Mouse (Mus musculus): ENCODE results near the gene Emd. TPM values are rescaled to one million over a fixed set of nuclear protein-coding genes. Genes with fewer than 3 reads are reported as not detected.

Emd gene
- total RNA-seq, 4 experiments from 2014 or later = 33.5 to 39.5 (median 38.8) TPM

GRCm38 (mm10) chrX:74273422-74274322, 19.2 kb downstream of the Emd start:
- DNase-seq (ENCODE audit: low spot score in 2 of 2) = no peak

GRCm38 (mm10) chrX:74277916-74278315, 23.4 kb downstream of the Emd start:
- no peak for DNase-seq (ENCODE audit: low spot score in 2 of 2)

GRCm38 (mm10) chrX:74281041-74281731, 26.7 kb downstream of the Emd start:
- no peak for DNase-seq (ENCODE audit: low spot score in 2 of 2)

- peak in 1 of 2 experiments; percentile 75 for DNase-seq (ENCODE audit: low spot score in 2 of 2)
Observed at GRCm38 (mm10) chrX:74281732-74282394, 27.4 kb downstream of the Emd start, which contains the start of the genes Taz and Dnase1l1. Gene Taz (plus strand): TSS chrX:74281912. Gene Dnase1l1 (minus strand): TSS chrX:74282337.

GRCm38 (mm10) chrX:74282395-74283091, 28.1 kb downstream of the Emd start:
- peak; percentile 72 to 83 for DNase-seq (ENCODE audit: low spot score in 2 of 2)

- DNase-seq (ENCODE audit: low spot score in 2 of 2) = no peak
Observed at GRCm38 (mm10) chrX:74283092-74283437, 28.6 kb downstream of the Emd start.

- no peak for DNase-seq (ENCODE audit: low spot score in 2 of 2)
Observed at GRCm38 (mm10) chrX:74293431-74293830, 38.9 kb downstream of the Emd start.

- DNase-seq (ENCODE audit: low spot score in 2 of 2) = peak; percentile 88 to 94
Observed at GRCm38 (mm10) chrX:74296538-74297448, 42.3 kb downstream of the Emd start, which contains the start of gene Atp6ap1. Gene Atp6ap1 (plus strand): TSS chrX:74297097.

GRCm38 (mm10) chrX:74298348-74298747, 43.9 kb downstream of the Emd start:
- no peak for DNase-seq (ENCODE audit: low spot score in 2 of 2)

- no peak for DNase-seq (ENCODE audit: low spot score in 2 of 2)
Observed at GRCm38 (mm10) chrX:74299721-74300120, 45.2 kb downstream of the Emd start.

- DNase-seq (ENCODE audit: low spot score in 2 of 2) = peak in 1 of 2 experiments; percentile 33
Observed at GRCm38 (mm10) chrX:74304867-74305700, 50.6 kb downstream of the Emd start, which contains the start of gene Gdi1. Gene Gdi1 (plus strand): TSS chrX:74304998.

Small RNA genes within 50 kb of the gene (microRNA-seq; reads per million reads assigned to microRNA genes)
- 0 reads per million in 2 experiments for gene Mir7091

Other genes starting within 250 kb of the Emd start
- 10 to 100 TPM; 54.0 to 61.3 (median 54.2) TPM for gene Irak1, start 230.8 kb upstream of the Emd start, total RNA-seq (2022)
- 1 to 10 TPM in 1 of 4 experiments, under 1 TPM in 1, not detected in 2; 0.59 to 2.5 TPM for gene Opn1mw, start 127.2 kb upstream of the Emd start, total RNA-seq (2022)
- gene Mecp2, start 119.3 kb upstream of the Emd start, total RNA-seq (2022) = 10 to 100 TPM; 87.7 to 95.0 (median 90.3) TPM
- gene Tex28, start 86.8 kb upstream of the Emd start, total RNA-seq (2022) = not detected
- not detected for gene Tktl1, start 77.4 kb upstream of the Emd start, total RNA-seq (2022)
- 10 to 100 TPM; 48.4 to 70.4 (median 61.4) TPM for gene Flna, start 4.9 kb upstream of the Emd start, total RNA-seq (2022)
- 100 to 1,000 TPM; 134 to 270 (median 185) TPM for gene Rpl10, start 16.1 kb downstream of the Emd start, total RNA-seq (2022)
- gene Taz, start 27.2 kb downstream of the Emd start, total RNA-seq (2022) = 10 to 100 TPM; 60.9 to 67.1 (median 63.8) TPM
- gene Dnase1l1, start 27.6 kb downstream of the Emd start, total RNA-seq (2022) = 1 to 10 TPM; 1.8 to 5.0 (median 3.1) TPM
- 100 to 1,000 TPM; 362 to 373 (median 369) TPM for gene Atp6ap1, start 42.4 kb downstream of the Emd start, total RNA-seq (2022)
- gene Gdi1, start 50.3 kb downstream of the Emd start, total RNA-seq (2022) = 100 to 1,000 TPM; 615 to 673 (median 650) TPM
- gene Fam50a, start 58.3 kb downstream of the Emd start, total RNA-seq (2022) = 10 to 100 TPM; 31.3 to 37.6 (median 33.6) TPM
- 10 to 100 TPM; 21.6 to 29.4 (median 25.8) TPM for gene Plxna3, start 74.4 kb downstream of the Emd start, total RNA-seq (2022)
- 10 to 100 TPM; 22.3 to 28.7 (median 25.7) TPM for gene Lage3, start 98.9 kb downstream of the Emd start, total RNA-seq (2022)
- gene Ubl4a, start 118.5 kb downstream of the Emd start, total RNA-seq (2022) = 10 to 100 TPM; 62.8 to 70.3 (median 68.1) TPM
- gene Slc10a3, start 118.7 kb downstream of the Emd start, total RNA-seq (2022) = 1 to 10 TPM; 2.8 to 4.5 (median 3.7) TPM
- gene Fam3a, start 138.6 kb downstream of the Emd start, total RNA-seq (2022) = 10 to 100 TPM; 16.8 to 29.9 (median 20.9) TPM
- gene Ikbkg, start 138.6 kb downstream of the Emd start, total RNA-seq (2022) = 10 to 100 TPM; 47.2 to 59.1 (median 51.5) TPM
- 10 to 100 TPM; 32.6 to 42.0 (median 37.0) TPM for gene G6pdx, start 174.5 kb downstream of the Emd start, total RNA-seq (2022)
- gene Gm6880, start 226.7 kb downstream of the Emd start, total RNA-seq (2022) = not detected